Mouse (Mus musculus) cerebellum, adult 2 months (tissue): ENCODE measurements at regions not wholly inside any gene's neighbourhood (a gene's known extent, or its start where the extent isn't known, plus 50 kb on each side); places are given as distances from the start of the nearest gene placed in this dataset.

Experiments used
- CTCF ChIP-seq: fragments of 200-500 bp; IDR thresholded peaks from 2 replicates; pipeline ENCODE4 v1.5.1; 2011; ENCODE audit warnings: low read depth, mild to moderate bottlenecking, control low read depth, low read length, moderate library complexity, borderline replicate concordance; ENCODE audit not compliant: insufficient read depth
- POLR2A ChIP-seq: fragments of 200-500 bp; IDR thresholded peaks from 2 replicates; pipeline ENCODE4 v1.6.1; 2011; ENCODE audit warnings: low read length, control low read depth, borderline replicate concordance; ENCODE audit not compliant: insufficient read depth

- TF ChIP-seq POLR2A: no peak
- no peak for TF ChIP-seq CTCF
These were observed 111.4 kb downstream of the Mterf1b start for GRCm38 (mm10) chr5:4303616-4304015.
